Mouse (Mus musculus) MEL (cell line): Measurements from ENCODE around the gene Sp8. TPM values are rescaled to one million over a fixed set of nuclear protein-coding genes. Genes with fewer than 3 reads are reported as not detected.

Experiments used
- DNase-seq: peaks from one replicate; pipeline ENCODE4 v3.0.0; 2011; ENCODE audit warnings: low read depth, low spot score
- H3K27ac ChIP-seq: 2 replicates; pipeline ENCODE4 v1.5.1; 2012; ENCODE audit warnings: low read depth, mild to moderate bottlenecking, control low read depth, low read length, moderate library complexity; ENCODE audit not compliant: control insufficient read depth
- H3K27me3 ChIP-seq, 2 experiments: fragments of 150-350 bp in 1 of 2; sonication (generic) in 1 of 2; 2 replicates each; pipeline ENCODE4 v1.6.1; 2012; ENCODE audit warnings: low read length in 2 of 2, mild to moderate bottlenecking in 2 of 2, improper control_type of control experiment in 1 of 2, moderate library complexity in 1 of 2; ENCODE audit not compliant: insufficient read depth in 2 of 2, control insufficient read depth in 1 of 2
- H3K36me3 ChIP-seq, 2 experiments: 2 replicates each; pipeline ENCODE4 v1.6.1; 2012 to 2014; ENCODE audit warnings: low read length in 2 of 2, improper control_type of control experiment in 1 of 2, inconsistent platforms in 1 of 2, mild to moderate bottlenecking in 1 of 2; ENCODE audit not compliant: insufficient read depth in 2 of 2, control insufficient read depth in 1 of 2
- H3K4me1 ChIP-seq, 2 experiments: fragments of 150-350 bp in 1 of 2; sonication (generic) in 1 of 2; 2 replicates each; pipeline ENCODE4 v1.6.1; 2012; ENCODE audit warnings: low read length in 2 of 2, improper control_type of control experiment in 1 of 2, mild to moderate bottlenecking in 1 of 2; ENCODE audit not compliant: insufficient read depth in 2 of 2, control insufficient read depth in 1 of 2
- H3K4me3 ChIP-seq, 2 experiments: fragments of 150-350 bp in 1 of 2; sonication (generic) in 1 of 2; 2 replicates each; pipeline ENCODE4 v1.5.1; 2012; ENCODE audit warnings: low read depth in 2 of 2, low read length in 2 of 2, mild to moderate bottlenecking in 2 of 2, moderate library complexity in 2 of 2, control low read depth in 1 of 2, improper control_type of control experiment in 1 of 2; ENCODE audit not compliant: control insufficient read depth in 1 of 2, insufficient read depth in 1 of 2
- H3K79me2 ChIP-seq: 2 replicates; pipeline ENCODE4 v1.6.1; 2012; ENCODE audit warnings: mild to moderate bottlenecking, low read length, moderate library complexity; ENCODE audit not compliant: control insufficient read depth, poor library complexity, insufficient read depth
- H3K9ac ChIP-seq: 2 replicates; pipeline ENCODE4 v1.6.1; 2012; ENCODE audit warnings: low read depth, mild to moderate bottlenecking, control low read depth, low read length, moderate library complexity; ENCODE audit not compliant: control insufficient read depth, poor library complexity, severe bottlenecking
- H3K9me3 ChIP-seq: fragments of 150-350 bp; sonication (generic); replicated peaks from 2 replicates; pipeline ENCODE4 v1.6.1; 2012; ENCODE audit warnings: mild to moderate bottlenecking, low read length, improper control_type of control experiment, moderate library complexity; ENCODE audit not compliant: insufficient read depth
- BHLHE40 ChIP-seq: IDR thresholded peaks from 2 replicates; pipeline ENCODE4 v1.6.1; 2012; ENCODE audit warnings: low read depth, mild to moderate bottlenecking, inconsistent platforms, low read length, improper control_type of control experiment, borderline replicate concordance
- CHD2 ChIP-seq: IDR thresholded peaks from 2 replicates; pipeline ENCODE4 v1.6.1; 2011; ENCODE audit warnings: low read length, improper control_type of control experiment
- CTCF ChIP-seq, 3 experiments: IDR thresholded peaks in 2 of 3; conservative IDR thresholded peaks in 1 of 3; 2 replicates each; pipeline ENCODE4 v1.5.1; 2011 to 2012; ENCODE audit warnings: low read length in 3 of 3, low read depth in 2 of 3, mild to moderate bottlenecking in 2 of 3, improper control_type of control experiment in 1 of 3, inconsistent platforms in 1 of 3, mixed read lengths in 1 of 3, moderate library complexity in 1 of 3; ENCODE audit not compliant: control insufficient read depth in 1 of 3, insufficient read depth in 1 of 3, poor library complexity in 1 of 3, severe bottlenecking in 1 of 3
- GATA1 ChIP-seq: IDR thresholded peaks from 2 replicates; pipeline ENCODE4 v1.6.1; 2011; ENCODE audit warnings: low read depth, low read length, improper control_type of control experiment
- KAT2A ChIP-seq: conservative IDR thresholded peaks from 2 replicates; pipeline ENCODE4 v1.6.1; 2012; ENCODE audit warnings: low read depth, low read length, improper control_type of control experiment, inconsistent platforms
- MAFK ChIP-seq: IDR thresholded peaks from 2 replicates; pipeline ENCODE4 v1.6.1; 2011; ENCODE audit warnings: low read depth, mild to moderate bottlenecking, low read length, improper control_type of control experiment, borderline replicate concordance
- MAX ChIP-seq: IDR thresholded peaks from 2 replicates; pipeline ENCODE4 v1.6.1; 2011; ENCODE audit warnings: low read length, improper control_type of control experiment
- MXI1 ChIP-seq: IDR thresholded peaks from 2 replicates; pipeline ENCODE4 v1.6.1; 2011; ENCODE audit warnings: mild to moderate bottlenecking, low read depth, low read length, improper control_type of control experiment
- MYB ChIP-seq: IDR thresholded peaks from 2 replicates; pipeline ENCODE4 v1.6.1; 2011; ENCODE audit warnings: mild to moderate bottlenecking, low read depth, low read length, improper control_type of control experiment
- MYC ChIP-seq: IDR thresholded peaks from 2 replicates; pipeline ENCODE4 v1.6.1; 2011; ENCODE audit warnings: low read depth, mild to moderate bottlenecking, low read length, improper control_type of control experiment, moderate library complexity
- NELFE ChIP-seq: IDR thresholded peaks from 2 replicates; pipeline ENCODE4 v1.6.1; 2011; ENCODE audit warnings: low read depth, low read length, improper control_type of control experiment
- POLR2AphosphoS5 ChIP-seq: IDR thresholded peaks from 2 replicates; pipeline ENCODE4 v1.6.1; 2012; ENCODE audit warnings: low read depth, borderline replicate concordance, mild to moderate bottlenecking, inconsistent platforms, low read length, moderate library complexity, mixed read lengths
- SIN3A ChIP-seq: IDR thresholded peaks from 2 replicates; pipeline ENCODE4 v1.6.1; 2012; ENCODE audit warnings: low read length, improper control_type of control experiment, inconsistent platforms
- TAL1 ChIP-seq: IDR thresholded peaks from 2 replicates; pipeline ENCODE4 v1.6.1; 2012; ENCODE audit warnings: mild to moderate bottlenecking, inconsistent platforms, low read length, moderate library complexity, mixed read lengths
- UBTF ChIP-seq: IDR thresholded peaks from 2 replicates; pipeline ENCODE4 v1.6.1; 2012; ENCODE audit warnings: low read depth, mild to moderate bottlenecking, inconsistent platforms, low read length, improper control_type of control experiment, moderate library complexity, borderline replicate concordance; ENCODE audit not compliant: insufficient read depth
- USF1 ChIP-seq: IDR thresholded peaks from 2 replicates; pipeline ENCODE4 v1.6.1; 2014; ENCODE audit warnings: low read depth, mild to moderate bottlenecking, inconsistent platforms, low read length, improper control_type of control experiment, moderate library complexity
- ZMIZ1 ChIP-seq: IDR thresholded peaks from 2 replicates; pipeline ENCODE4 v1.6.1; 2012; ENCODE audit warnings: low read depth, mild to moderate bottlenecking, inconsistent platforms, low read length, improper control_type of control experiment, moderate library complexity
- polyA plus RNA-seq, 2 experiments: library from polyadenylated mRNA; stranded (reverse) in 1 of 2; unstranded in 1 of 2; fragments of >175 nt in 1 of 2; fragments of >200 nt in 1 of 2; gene quantifications; 2 replicates each; pipeline versions ENCODE4 v1.2.1 to v1.2.4; 2012; ENCODE audit warnings: low replicate concordance in 2 of 2, low read depth in 1 of 2; ENCODE audit not compliant: insufficient read length in 2 of 2, insufficient read depth in 1 of 2, missing spikeins in 1 of 2
- total RNA-seq: library from RNA; depleted of rRNA; stranded (reverse); fragments of 300-350 nt; gene quantifications from 2 replicates; pipeline ENCODE4 v1.2.3, GENCODE M21; 2012

Gene Sp8
- total and polyA plus RNA-seq, 3 experiments = not detected

DNA sequence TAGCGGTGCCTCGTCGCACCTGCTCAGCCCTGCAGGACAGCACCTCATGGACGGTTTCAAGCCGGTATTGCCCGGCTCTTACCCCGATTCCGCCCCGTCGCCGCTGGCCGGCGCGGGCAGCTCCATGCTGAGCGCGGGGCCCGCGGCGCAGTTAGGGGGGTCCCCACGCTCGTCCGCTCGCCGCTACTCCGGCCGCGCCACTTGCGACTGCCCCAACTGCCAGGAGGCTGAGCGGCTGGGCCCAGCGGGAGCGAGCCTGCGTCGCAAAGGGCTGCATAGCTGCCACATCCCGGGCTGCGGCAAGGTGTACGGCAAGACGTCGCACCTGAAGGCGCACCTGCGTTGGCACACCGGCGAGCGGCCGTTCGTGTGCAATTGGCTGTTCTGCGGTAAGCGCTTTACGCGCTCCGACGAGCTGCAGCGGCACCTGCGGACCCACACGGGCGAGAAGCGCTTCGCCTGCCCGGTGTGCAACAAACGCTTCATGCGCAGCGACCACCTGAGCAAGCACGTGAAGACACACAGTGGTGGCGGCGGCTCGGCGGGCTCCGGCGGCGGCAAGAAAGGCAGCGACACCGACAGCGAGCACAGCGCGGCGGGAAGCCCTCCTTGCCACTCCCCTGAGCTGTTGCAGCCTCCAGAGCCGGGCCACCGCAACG lies 3.2 kb downstream of the Sp8 start:
- TF ChIP-seq SIN3A (no peak), USF1 (no peak), UBTF (no peak), POLR2AphosphoS5 (no peak), ZMIZ1 (no peak), GATA1 (no peak), KAT2A (no peak), MAFK (no peak), MYB (no peak), MAX (no peak), MXI1 (no peak), TAL1 (no peak), MYC (no peak), BHLHE40 (no peak), CHD2 (no peak)
- TF ChIP-seq, all 39 proteins: peak for 0
- Histone ChIP-seq H3K9me3 (no peaks in the 10 kb centered on the region), H3K9ac (no peak overlapping the region), H3K36me3 (no peaks in the 10 kb centered on the region), H3K27me3 (no peaks in the 10 kb centered on the region), H3K4me3 (no peak overlapping the region), H3K27ac (no peak overlapping the region), H3K79me2 (no peaks in the 10 kb centered on the region), H3K4me1 (no peaks in the 10 kb centered on the region)
- DNase-seq = no peak

DNA sequence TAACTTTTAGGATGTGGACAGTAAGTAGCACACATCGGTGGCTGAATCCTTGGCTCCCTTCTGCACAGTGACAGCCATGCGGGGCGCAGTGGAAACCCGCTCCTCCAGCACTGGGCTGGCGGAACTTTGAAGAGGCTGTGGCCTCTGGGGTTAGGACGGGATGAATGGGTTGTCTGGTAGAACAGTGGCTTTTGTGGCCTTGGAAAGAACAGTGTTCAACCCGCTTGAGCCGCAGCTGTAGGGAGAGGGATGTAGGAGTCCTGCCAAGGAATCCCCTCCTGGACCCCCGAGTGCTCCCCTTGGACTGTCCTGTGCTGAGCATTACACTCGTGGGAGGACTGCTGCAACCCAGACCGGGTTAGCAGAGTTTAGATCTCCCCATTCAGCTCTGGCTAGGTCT lies 3.9 kb downstream of the Sp8 start:
- Histone ChIP-seq H3K4me1 (no peaks in the 10 kb centered on the region), H3K79me2 (no peaks in the 10 kb centered on the region)
- TF ChIP-seq KAT2A = no peak
- no peak for TF ChIP-seq NELFE
- TF ChIP-seq UBTF = no peak
- TF ChIP-seq CTCF (IDR thresholded peaks at IDR 0.05 in 2 of 3, conservative IDR thresholded peaks at IDR 0.05 in 1 of 3; ENCODE audit: control insufficient read depth in 1 of 3, insufficient read depth in 1 of 3, low read depth in 2 of 3, low read length in 3 of 3, poor library complexity in 1 of 3, severe bottlenecking in 1 of 3) = no peak
- TF ChIP-seq, all 39 proteins: peak for 0
- Histone ChIP-seq H3K4me3 (no peak overlapping the region), H3K36me3 (no peaks in the 10 kb centered on the region), H3K9ac (no peak overlapping the region), H3K27ac (no peak overlapping the region), H3K9me3 (no peaks in the 10 kb centered on the region), H3K27me3 (no peaks in the 10 kb centered on the region)
- no peak for DNase-seq
